Mouse (Mus musculus): Measurements from ENCODE around the gene Tlk2.

DNA sequence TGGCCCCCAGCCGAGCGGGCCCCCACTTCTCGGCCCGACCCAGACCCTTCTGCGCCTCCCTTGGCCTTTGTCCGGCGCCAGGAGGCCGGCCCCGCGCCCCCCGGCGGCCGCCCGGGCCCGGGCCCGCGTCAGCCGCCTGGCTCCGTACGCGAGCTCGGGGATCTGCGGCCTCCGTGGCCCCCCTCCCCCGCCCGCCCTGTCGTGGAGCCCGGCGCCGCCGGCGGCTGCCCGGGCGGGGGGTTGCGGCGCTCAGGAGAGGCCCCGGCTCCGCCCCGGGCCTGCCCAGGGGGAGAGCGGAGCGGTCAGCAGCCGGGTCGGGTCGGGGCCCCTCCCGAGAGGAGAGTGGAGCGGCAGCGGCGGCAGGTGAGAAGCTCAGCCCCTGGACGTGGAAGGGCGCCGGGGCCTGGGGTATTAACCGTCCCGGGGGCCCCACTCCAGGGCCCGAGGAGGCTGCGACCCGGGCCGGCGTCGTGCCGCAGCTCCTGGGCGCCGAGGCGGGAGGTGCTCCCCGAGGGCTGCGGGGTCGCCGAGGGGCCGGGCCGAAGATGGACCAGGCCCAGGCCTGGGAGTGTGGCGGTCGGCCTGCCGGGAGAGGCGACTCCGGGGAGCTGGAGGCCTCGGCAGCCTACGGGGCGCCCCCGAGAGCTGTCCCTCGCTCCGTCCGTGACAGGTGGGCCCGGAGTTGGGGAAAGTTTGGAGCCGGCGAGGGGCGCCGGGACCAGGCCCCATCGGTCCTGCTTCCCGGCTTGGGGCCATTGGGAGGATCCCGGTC lies 3.3 kb downstream of the Tlk2 start:
- TF ChIP-seq CTCF (IDR thresholded peaks at IDR 0.05; ENCODE audit: low read depth) (no peak), EP300 (optimal IDR thresholded peaks at IDR 0.05) (no peak)
